Mouse (Mus musculus) megakaryocyte, embryonic 14.5 days (primary cell): Measurements from ENCODE around the gene Tdrd9.

ENCODE experiments used
- FLI1 ChIP-seq: IDR thresholded peaks from 2 replicates; pipeline ENCODE4 v1.6.1; 2012; ENCODE audit warnings: low read length, inconsistent platforms, mixed read lengths
- GATA1 ChIP-seq: IDR thresholded peaks from 3 replicates; pipeline ENCODE4 v1.6.1; 2012; ENCODE audit warnings: mixed read lengths, low read length, inconsistent platforms, borderline replicate concordance

DNA sequence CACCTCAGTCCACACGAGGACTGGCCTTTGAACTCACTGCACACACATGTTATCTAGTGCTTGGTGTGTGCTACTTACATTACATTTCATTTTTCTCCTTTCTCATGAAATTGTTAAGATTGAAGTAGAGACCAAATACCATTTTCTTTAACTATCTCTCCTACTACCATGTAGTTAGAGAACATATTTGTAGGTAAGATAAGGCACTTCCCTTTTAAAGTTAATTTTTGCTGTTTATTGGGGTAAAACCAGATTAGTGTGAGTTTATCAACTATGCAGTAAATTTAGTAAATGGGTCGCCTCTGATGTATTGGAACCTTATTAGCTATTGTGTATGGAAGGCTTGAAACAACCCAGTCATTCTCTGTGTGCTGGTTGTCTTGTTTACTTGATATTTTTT is 11.8 kb downstream of the Tdrd9 start:
- no peak for TF ChIP-seq GATA1
- TF ChIP-seq FLI1: no peak
